Mouse (Mus musculus) liver, adult 2 months (tissue): ENCODE results near the gene Il11ra1. TPM values are rescaled to one million over a fixed set of nuclear protein-coding genes. Genes with fewer than 3 reads are reported as not detected.

Source experiments
- DNase-seq: peaks from one replicate; pipeline ENCODE4 v3.0.0-alpha.2; 2011; ENCODE audit warnings: low read depth, low spot score; ENCODE audit errors: extremely low read depth
- H3K27ac ChIP-seq: fragments of 200-500 bp; replicated peaks from 2 replicates; pipeline ENCODE4 v1.5.1; 2012; ENCODE audit warnings: low read depth, mild to moderate bottlenecking, control low read depth, inconsistent platforms, low read length; ENCODE audit not compliant: insufficient read depth
- H3K27me3 ChIP-seq: fragments of 200-500 bp; 2 replicates; pipeline ENCODE4 v1.6.1; 2012; ENCODE audit warnings: mild to moderate bottlenecking, moderate library complexity, low read length, inconsistent platforms; ENCODE audit not compliant: control insufficient read depth, insufficient read depth
- H3K36me3 ChIP-seq: fragments of 200-500 bp; 2 replicates; pipeline ENCODE4 v1.6.1; 2012; ENCODE audit warnings: low read length, inconsistent platforms; ENCODE audit not compliant: control insufficient read depth, insufficient read depth
- H3K4me1 ChIP-seq: fragments of 200-500 bp; 2 replicates; pipeline ENCODE4 v1.6.1; 2011; ENCODE audit warnings: low read length; ENCODE audit not compliant: control insufficient read depth, insufficient read depth
- H3K4me3 ChIP-seq: fragments of 200-500 bp; 2 replicates; pipeline ENCODE4 v1.5.1; 2011; ENCODE audit warnings: low read depth, mild to moderate bottlenecking, control low read depth, low read length, moderate library complexity; ENCODE audit not compliant: insufficient read depth
- H3K79me2 ChIP-seq: fragments of 200-500 bp; 2 replicates; pipeline ENCODE4 v1.6.1; 2012; ENCODE audit warnings: inconsistent platforms, mild to moderate bottlenecking, low read length, moderate library complexity; ENCODE audit not compliant: control insufficient read depth, insufficient read depth
- H3K9ac ChIP-seq: fragments of 200-500 bp; 2 replicates; pipeline ENCODE4 v1.6.1; 2012; ENCODE audit warnings: low read depth, mild to moderate bottlenecking, control low read depth, inconsistent platforms, low read length
- CTCF ChIP-seq: fragments of 200-500 bp; IDR thresholded peaks from 2 replicates; pipeline ENCODE4 v1.5.1; 2011; ENCODE audit warnings: low read depth, low read length, control low read depth
- POLR2A ChIP-seq: fragments of 200-500 bp; IDR thresholded peaks from 2 replicates; pipeline ENCODE4 v1.6.1; 2011; ENCODE audit warnings: low read length, control low read depth; ENCODE audit not compliant: insufficient read depth; ENCODE audit errors: extremely low read depth
- WGBS: fragments of 180-500 bp; shearing (Covaris S2); methylation state at CpG from one replicate; pipeline ENCODE4 v1.1.7; 2018; 5-methylcytosine and 5-hydroxymethylcytosine counted together
- polyA plus RNA-seq: library from polyadenylated mRNA; depleted of rRNA; stranded (reverse); fragments of >200 nt; gene quantifications from 2 replicates; pipeline ENCODE4 v1.2.3, GENCODE M21; 2012
- total RNA-seq: library from RNA; depleted of rRNA; stranded (reverse); fragments of >200 nt; gene quantifications from 2 replicates; pipeline ENCODE4 v1.2.3, GENCODE M21; 2014

Gene Il11ra1
- total and polyA plus RNA-seq, 2 experiments = 38.6 to 155 TPM

DNA sequence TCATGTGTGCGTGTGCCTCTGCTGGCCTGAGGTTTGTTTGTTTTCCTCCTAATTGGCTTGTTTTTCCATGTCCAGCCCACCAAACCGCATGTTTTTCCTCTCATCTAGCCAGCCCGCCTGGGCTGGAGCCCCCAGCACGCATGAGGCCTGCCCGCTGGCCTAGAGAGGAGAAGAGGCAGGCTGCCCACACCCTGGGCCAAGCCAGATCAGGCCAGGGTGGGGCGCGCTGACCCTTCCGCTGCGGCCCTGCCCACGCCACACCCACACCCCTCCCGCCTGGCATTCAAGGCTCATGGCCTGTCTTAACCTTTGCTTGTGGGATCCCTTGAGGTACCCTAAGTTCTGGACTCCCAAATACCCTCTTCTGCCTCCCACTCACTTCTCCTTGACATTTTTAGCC is 33.1 kb upstream of the Il11ra1 start:
- no peak for TF ChIP-seq CTCF
- TF ChIP-seq POLR2A = no peak
- no peaks in the 10 kb centered on the region for H3K79me2 ChIP-seq
- WGBS = 89% methylated on average over 11 of the region's 11 CpGs
- no peaks in the 10 kb centered on the region for H3K36me3 ChIP-seq
- H3K27me3 ChIP-seq = no peaks in the 10 kb centered on the region
- no peaks in the 10 kb centered on the region for H3K4me1 ChIP-seq
- DNase-seq = no peak
- no peak overlapping the region for H3K4me3 ChIP-seq
- no peak overlapping the region for H3K27ac ChIP-seq
- H3K9ac ChIP-seq = no peak overlapping the region

DNA sequence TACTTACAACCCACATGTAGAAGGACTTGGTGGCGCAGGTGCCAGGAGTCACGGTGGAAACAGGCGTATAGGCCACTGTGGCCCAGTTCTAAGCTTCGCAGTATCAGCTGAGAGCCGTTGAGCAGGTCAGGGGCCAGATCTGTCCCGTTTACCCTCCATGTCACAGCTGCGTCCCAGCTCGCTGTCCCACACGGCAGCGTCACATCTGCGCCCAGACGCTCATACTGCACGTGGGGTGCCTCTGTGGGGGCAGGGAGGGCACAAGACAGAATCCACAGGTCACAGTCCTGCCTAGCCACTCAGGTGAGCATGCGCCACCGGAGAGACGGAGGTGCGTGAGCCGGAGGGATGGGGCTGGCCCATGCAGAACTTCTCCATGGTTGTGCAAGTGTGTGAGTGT is 29.0 kb upstream of the Il11ra1 start:
- TF ChIP-seq CTCF (no peak), POLR2A (no peak)
- no peak for DNase-seq
- no peaks in the 10 kb centered on the region for H3K4me1 ChIP-seq
- H3K79me2 ChIP-seq = no peaks in the 10 kb centered on the region
- 83% methylated on average over 18 of the region's 18 CpGs for WGBS
- H3K36me3 ChIP-seq = no peaks in the 10 kb centered on the region
- H3K4me3 ChIP-seq = no peak overlapping the region
- H3K9ac ChIP-seq = no peak overlapping the region
- H3K27ac ChIP-seq = no peak overlapping the region
- no peaks in the 10 kb centered on the region for H3K27me3 ChIP-seq

- 59% methylated on average over 5 of the region's 5 CpGs for WGBS
- no peaks in the 10 kb centered on the region for H3K4me1 ChIP-seq
These were observed 28.3 kb upstream of the Il11ra1 start for GRCm38 (mm10) chr4:41671500-41671899.

GRCm38 (mm10) chr4:41671963-41672480 is 27.8 kb upstream of the Il11ra1 start:
- Histone ChIP-seq H3K4me3 (no peak overlapping the region), H3K4me1 (no peaks in the 10 kb centered on the region), H3K27me3 (no peaks in the 10 kb centered on the region), H3K36me3 (no peaks in the 10 kb centered on the region), H3K27ac (no peak overlapping the region), H3K9ac (no peak overlapping the region), H3K79me2 (no peaks in the 10 kb centered on the region)
- WGBS = 52% methylated on average over 8 of the region's 8 CpGs
- TF ChIP-seq CTCF (no peak), POLR2A (no peak)
- DNase-seq = no peak

More at GRCm38 (mm10) chr4:41671500-41671899, 28.3 kb upstream of the Il11ra1 start:
- Histone ChIP-seq H3K9ac (no peak overlapping the region), H3K4me3 (no peak overlapping the region), H3K27me3 (no peaks in the 10 kb centered on the region), H3K36me3 (no peaks in the 10 kb centered on the region), H3K79me2 (no peaks in the 10 kb centered on the region), H3K27ac (no peak overlapping the region)
- no peak for TF ChIP-seq POLR2A
- TF ChIP-seq CTCF = no peak
- no peak for DNase-seq

DNA sequence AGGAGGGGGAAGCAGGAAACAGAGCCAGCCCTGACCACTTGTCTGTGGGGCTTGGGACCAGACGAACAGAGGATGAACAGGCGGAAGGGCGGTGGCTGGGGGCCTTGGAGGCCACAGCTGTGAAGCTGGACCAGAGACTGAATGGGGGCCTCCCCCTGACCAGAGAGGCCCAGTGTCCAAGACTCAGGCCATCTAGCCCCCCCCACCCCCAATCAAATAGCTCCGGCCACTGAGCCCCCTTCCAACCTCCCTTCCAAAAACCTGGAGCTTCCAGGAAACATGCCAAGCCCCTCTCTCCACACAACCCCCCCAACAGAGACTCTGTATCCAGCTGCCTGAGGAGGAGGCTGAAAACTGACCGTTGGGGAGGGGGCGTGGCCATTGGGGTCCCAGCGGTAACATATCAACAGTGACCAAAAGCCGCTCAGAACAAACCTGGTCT is 27.2 kb upstream of the Il11ra1 start:
- H3K27me3 ChIP-seq = no peaks in the 10 kb centered on the region

DNA sequence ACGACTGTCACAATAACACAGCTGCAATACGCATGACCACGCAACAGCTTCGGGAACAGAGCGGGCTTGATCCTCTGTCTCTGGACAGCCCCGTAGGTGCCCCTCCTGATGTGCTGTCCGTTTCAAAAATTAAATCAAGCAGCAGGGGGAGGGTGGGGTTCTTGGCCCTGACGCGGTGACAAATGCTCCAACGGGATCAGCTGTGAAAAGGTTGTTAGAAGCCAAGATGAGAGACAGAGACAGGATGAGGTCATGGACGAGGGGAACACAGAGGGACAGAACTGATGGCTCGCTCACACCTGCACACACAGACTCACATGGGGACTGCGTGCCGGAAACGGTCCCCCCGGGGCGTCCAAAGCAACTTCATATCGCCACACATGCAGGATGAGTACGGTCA is 26.6 kb upstream of the Il11ra1 start:
- no peak for TF ChIP-seq CTCF
- no peak for TF ChIP-seq POLR2A

More for the DNA sequence above, 27.2 kb upstream of the Il11ra1 start:
- H3K27ac ChIP-seq = no peak overlapping the region
- H3K9ac ChIP-seq = no peak overlapping the region
- TF ChIP-seq POLR2A = no peak
- no peak for TF ChIP-seq CTCF
- DNase-seq = no peak
- H3K4me3 ChIP-seq = no peak overlapping the region
- H3K79me2 ChIP-seq = no peaks in the 10 kb centered on the region
- no peaks in the 10 kb centered on the region for H3K36me3 ChIP-seq
- WGBS = 67% methylated on average over 8 of the region's 8 CpGs
- H3K4me1 ChIP-seq = no peaks in the 10 kb centered on the region

More for the DNA sequence above, 26.6 kb upstream of the Il11ra1 start:
- DNase-seq = no peak
- Histone ChIP-seq H3K36me3 (no peaks in the 10 kb centered on the region), H3K79me2 (no peaks in the 10 kb centered on the region), H3K4me1 (no peaks in the 10 kb centered on the region), H3K27me3 (no peaks in the 10 kb centered on the region), H3K27ac (no peak overlapping the region), H3K9ac (no peak overlapping the region), H3K4me3 (no peak overlapping the region)
- WGBS = 88% methylated on average over 19 of the region's 19 CpGs
